Mouse (Mus musculus) limb, embryonic 14.5 days (tissue): Measurements from ENCODE around the gene Map10. TPM values are rescaled to one million over a fixed set of nuclear protein-coding genes. Genes with fewer than 3 reads are reported as not detected.

Source experiments
- ATAC-seq: fragments of 200-750 bp; cut with Nextera tagmentation; 2 replicates; pipeline ENCODE4 v1.8.0; 2017; ENCODE audit warnings: low read depth, moderate number of reproducible peaks, moderate TSS enrichment; ENCODE audit not compliant: low FRiP score
- DNase-seq: peaks from one replicate; pipeline ENCODE4 v3.0.0-alpha.2; 2015; ENCODE audit warnings: low spot score
- H3K27ac ChIP-seq: fragments of 300-500 bp; sonication (generic); replicated peaks from 2 replicates; pipeline ENCODE4 v1.5.1; 2014; ENCODE audit warnings: low read depth, mild to moderate bottlenecking, low read length, moderate library complexity, mixed read lengths
- H3K27me3 ChIP-seq: fragments of 300-500 bp; sonication (generic); 2 replicates; pipeline ENCODE4 v1.6.1; 2014; ENCODE audit warnings: low read length, mixed read lengths; ENCODE audit not compliant: control insufficient read depth, insufficient read depth
- H3K36me3 ChIP-seq: fragments of 300-500 bp; sonication (generic); 2 replicates; pipeline ENCODE4 v1.6.1; 2014; ENCODE audit warnings: mild to moderate bottlenecking, low read length, moderate library complexity, mixed read lengths; ENCODE audit not compliant: control insufficient read depth, insufficient read depth
- H3K4me1 ChIP-seq: fragments of 300-500 bp; sonication (generic); 2 replicates; pipeline ENCODE4 v1.6.1; 2014; ENCODE audit warnings: antibody characterized with exemption, low read length, mixed read lengths; ENCODE audit not compliant: control insufficient read depth, insufficient read depth
- H3K4me2 ChIP-seq: fragments of 300-500 bp; sonication (generic); replicated peaks from 2 replicates; pipeline ENCODE4 v1.6.1; 2014; ENCODE audit warnings: low read depth, mild to moderate bottlenecking, low read length, moderate library complexity; ENCODE audit not compliant: severe bottlenecking
- H3K4me3 ChIP-seq: fragments of 300-500 bp; sonication (generic); replicated peaks from 2 replicates; pipeline ENCODE4 v1.5.1; 2014; ENCODE audit warnings: low read length
- H3K9ac ChIP-seq: fragments of 300-500 bp; sonication (generic); 2 replicates; pipeline ENCODE4 v1.6.1; 2014; ENCODE audit warnings: mild to moderate bottlenecking, low read depth, low read length, moderate library complexity; ENCODE audit not compliant: severe bottlenecking
- H3K9me3 ChIP-seq: fragments of 300-500 bp; sonication (generic); 2 replicates; pipeline ENCODE4 v1.6.1; 2016; ENCODE audit warnings: low read length; ENCODE audit not compliant: control insufficient read depth
- POLR2A ChIP-seq: fragments of 200-500 bp; IDR thresholded peaks from 2 replicates; pipeline ENCODE4 v1.8.0; 2012; ENCODE audit warnings: inconsistent platforms, mild to moderate bottlenecking, moderate library complexity, borderline replicate concordance; ENCODE audit not compliant: insufficient read depth, insufficient read length; ENCODE audit errors: extremely low read depth
- WGBS: fragments of 180-500 bp; shearing (Covaris S2); extraction: QIAGEN DNeasy Blood & Tissue Kit; methylation state at CpG from one replicate; pipeline ENCODE4 v1.1.7; 2014; 5-methylcytosine and 5-hydroxymethylcytosine counted together
- polyA plus RNA-seq, 2 experiments: library from polyadenylated mRNA; depleted of rRNA in 1 of 2; stranded (reverse) in 1 of 2; unstranded in 1 of 2; fragments of >200 nt; fragmentation: Nextera tagmentation in 1 of 2; extraction: Ambion mirVana in 1 of 2; gene quantifications; 2 replicates each; pipeline versions ENCODE4 v1.2.1 to v1.2.3; 2012 to 2014

Map10 gene
- polyA plus RNA-seq, 2 experiments = 3.4 to 6.0 TPM

GRCm38 (mm10) chr8:125661958-125662668 is 7.5 kb upstream of the Map10 start:
- 82% methylated on average over 12 of the region's 13 CpGs for WGBS
- no peaks in the 10 kb centered on the region for H3K9me3 ChIP-seq
- H3K36me3 ChIP-seq = no peaks in the 10 kb centered on the region
- no peak overlapping the region for H3K27ac ChIP-seq
- no peaks in the 10 kb centered on the region for H3K27me3 ChIP-seq
- H3K4me1 ChIP-seq = peaks cover 4% of the 10 kb centered on the region
- H3K4me2 ChIP-seq = no peak overlapping the region
- peak; percentile 51; the same call in 1 of the 2 replicates for ATAC-seq
- H3K9ac ChIP-seq = no peak overlapping the region
- no peak for TF ChIP-seq POLR2A
- H3K4me3 ChIP-seq = no peak overlapping the region
- DNase-seq = no peak

- no peak overlapping the region for H3K9ac ChIP-seq
- no peak overlapping the region for H3K27ac ChIP-seq
- H3K4me2 ChIP-seq = no peak overlapping the region
- H3K9me3 ChIP-seq = no peaks in the 10 kb centered on the region
- no peak overlapping the region for H3K4me3 ChIP-seq
- H3K27me3 ChIP-seq = no peaks in the 10 kb centered on the region
- DNase-seq = no peak
- no peak for TF ChIP-seq POLR2A
- WGBS = 58% methylated on average over 6 of the region's 6 CpGs
- no peaks in the 10 kb centered on the region for H3K36me3 ChIP-seq
- H3K4me1 ChIP-seq = peaks cover 4% of the 10 kb centered on the region
- peak; percentile 58 for ATAC-seq
These were observed 7.0 kb upstream of the Map10 start for GRCm38 (mm10) chr8:125662669-125663048.

GRCm38 (mm10) chr8:125665183-125665875 is 4.3 kb upstream of the Map10 start:
- ATAC-seq (no peak), DNase-seq (no peak)
- H3K4me3 ChIP-seq = no peak overlapping the region
- no peak for TF ChIP-seq POLR2A
- H3K27ac ChIP-seq = no peak overlapping the region
- H3K9ac ChIP-seq = no peak overlapping the region
- H3K27me3 ChIP-seq = no peaks in the 10 kb centered on the region
- peaks cover 7% of the 10 kb centered on the region; the same call in 1 of the 2 replicates for H3K9me3 ChIP-seq
- peaks cover 9% of the 10 kb centered on the region for H3K4me1 ChIP-seq
- peaks cover under 1% of the 10 kb centered on the region; the same call in 1 of the 2 replicates for H3K36me3 ChIP-seq
- H3K4me2 ChIP-seq = no peak overlapping the region
- WGBS = 71% methylated on average over 8 of the region's 8 CpGs

GRCm38 (mm10) chr8:125665876-125666186 is 3.8 kb upstream of the Map10 start:
- Histone ChIP-seq H3K4me2 (no peak overlapping the region), H3K27ac (no peak overlapping the region), H3K9me3 (peaks cover 12% of the 10 kb centered on the region), H3K9ac (no peak overlapping the region), H3K36me3 (peaks cover 3% of the 10 kb centered on the region; the same call in 1 of the 2 replicates), H3K4me3 (no peak overlapping the region), H3K27me3 (no peaks in the 10 kb centered on the region), H3K4me1 (peaks cover 9% of the 10 kb centered on the region)
- WGBS = 18% methylated on average over 2 of the region's 2 CpGs
- DNase-seq (no peak), ATAC-seq (no peak)
- no peak for TF ChIP-seq POLR2A

GRCm38 (mm10) chr8:125666201-125666600 is 3.4 kb upstream of the Map10 start:
- peaks cover 16% of the 10 kb centered on the region for H3K9me3 ChIP-seq
- H3K27ac ChIP-seq = no peak overlapping the region
- H3K4me2 ChIP-seq = no peak overlapping the region
- H3K4me1 ChIP-seq = peaks cover 9% of the 10 kb centered on the region
- DNase-seq = no peak
- no peak for TF ChIP-seq POLR2A
- peaks cover 3% of the 10 kb centered on the region; the same call in 1 of the 2 replicates for H3K36me3 ChIP-seq
- ATAC-seq = no peak
- no peak overlapping the region for H3K9ac ChIP-seq
- H3K27me3 ChIP-seq = no peaks in the 10 kb centered on the region
- H3K4me3 ChIP-seq = no peak overlapping the region
- WGBS = 29% methylated on average over 5 of the region's 5 CpGs
